Mouse (Mus musculus): ENCODE measurements around the gene 4930435E12Rik.
"Not testable (repeated sequence)": the region's sequence is repeated elsewhere in the genome, so short reads cannot be mapped to it uniquely, and the experiment has no call there.

The 4930435E12Rik gene

GRCm38 (mm10) chr16:38828649-38829048 lies at the start of gene 4930435E12Rik:
Gene 4930435E12Rik (minus strand): TSS chr16:38828749.
- DNase-seq (ENCODE audit: low spot score in 2 of 2) = no peak

GRCm38 (mm10) chr16:38874481-38874880 lies 45.9 kb upstream of the 4930435E12Rik start:
- peak in 1 of 2 experiments; percentile 18 for DNase-seq (ENCODE audit: low spot score in 2 of 2)

GRCm38 (mm10) chr16:38873231-38873630 lies 44.7 kb upstream of the 4930435E12Rik start:
- no peak for DNase-seq (ENCODE audit: low spot score in 2 of 2)

- no peak for DNase-seq (ENCODE audit: low spot score in 2 of 2)
Observed at GRCm38 (mm10) chr16:38864358-38864757, 35.8 kb upstream of the 4930435E12Rik start.

- DNase-seq (ENCODE audit: low spot score in 2 of 2) = no peak
Observed at GRCm38 (mm10) chr16:38860548-38860947, 32.0 kb upstream of the 4930435E12Rik start.

GRCm38 (mm10) chr16:38858120-38858749 lies 29.7 kb upstream of the 4930435E12Rik start:
- no peak for DNase-seq (ENCODE audit: low spot score in 2 of 2)

GRCm38 (mm10) chr16:38812521-38812920 lies 16.0 kb downstream of the 4930435E12Rik start:
- peak; percentile 22 to 56 for DNase-seq (ENCODE audit: low spot score in 2 of 2)

- no peak for DNase-seq (ENCODE audit: low spot score in 2 of 2)
Observed at GRCm38 (mm10) chr16:38810196-38810595, 18.4 kb downstream of the 4930435E12Rik start.

GRCm38 (mm10) chr16:38807796-38808195 lies 20.8 kb downstream of the 4930435E12Rik start:
- DNase-seq (ENCODE audit: low spot score in 2 of 2) = not testable (repeated sequence)

- no peak for DNase-seq (ENCODE audit: low spot score in 2 of 2)
Observed at GRCm38 (mm10) chr16:38800091-38800490, 28.5 kb downstream of the 4930435E12Rik start, which contains the start of gene Upk1b. Gene Upk1b (minus strand): TSS chr16:38800328.

GRCm38 (mm10) chr16:38798957-38799450 lies 29.5 kb downstream of the 4930435E12Rik start:
- no peak for DNase-seq (ENCODE audit: low spot score in 2 of 2)

GRCm38 (mm10) chr16:38793120-38793519 lies 35.4 kb downstream of the 4930435E12Rik start:
- DNase-seq (ENCODE audit: low spot score in 2 of 2) = no peak

- no peak for DNase-seq (ENCODE audit: low spot score in 2 of 2)
Observed at GRCm38 (mm10) chr16:38789966-38790365, 38.6 kb downstream of the 4930435E12Rik start.

GRCm38 (mm10) chr16:38789016-38789415 lies 39.5 kb downstream of the 4930435E12Rik start:
- DNase-seq (ENCODE audit: low spot score in 2 of 2) = no peak

- DNase-seq (ENCODE audit: low spot score in 2 of 2) = no peak
Observed at GRCm38 (mm10) chr16:38785301-38785700, 43.2 kb downstream of the 4930435E12Rik start.

- DNase-seq (ENCODE audit: low spot score in 2 of 2) = no peak
Observed at GRCm38 (mm10) chr16:38782524-38783067, 46.0 kb downstream of the 4930435E12Rik start.

GRCm38 (mm10) chr16:38781946-38782345 lies 46.6 kb downstream of the 4930435E12Rik start:
- DNase-seq (ENCODE audit: low spot score in 2 of 2) = no peak

GRCm38 (mm10) chr16:38780960-38781572 lies 47.5 kb downstream of the 4930435E12Rik start:
- no peak for DNase-seq (ENCODE audit: low spot score in 2 of 2)

- no peak for DNase-seq (ENCODE audit: low spot score in 2 of 2)
Observed at GRCm38 (mm10) chr16:38776342-38776741, 52.2 kb downstream of the 4930435E12Rik start.

- DNase-seq (ENCODE audit: low spot score in 2 of 2) = no peak
Observed at GRCm38 (mm10) chr16:38774964-38775746, 53.4 kb downstream of the 4930435E12Rik start.

- DNase-seq (ENCODE audit: low spot score in 2 of 2) = no peak
Observed at GRCm38 (mm10) chr16:38772906-38773496, 55.5 kb downstream of the 4930435E12Rik start.

GRCm38 (mm10) chr16:38771145-38771544 lies 57.4 kb downstream of the 4930435E12Rik start:
- no peak for DNase-seq (ENCODE audit: low spot score in 2 of 2)
